In the genomic region with DNA sequence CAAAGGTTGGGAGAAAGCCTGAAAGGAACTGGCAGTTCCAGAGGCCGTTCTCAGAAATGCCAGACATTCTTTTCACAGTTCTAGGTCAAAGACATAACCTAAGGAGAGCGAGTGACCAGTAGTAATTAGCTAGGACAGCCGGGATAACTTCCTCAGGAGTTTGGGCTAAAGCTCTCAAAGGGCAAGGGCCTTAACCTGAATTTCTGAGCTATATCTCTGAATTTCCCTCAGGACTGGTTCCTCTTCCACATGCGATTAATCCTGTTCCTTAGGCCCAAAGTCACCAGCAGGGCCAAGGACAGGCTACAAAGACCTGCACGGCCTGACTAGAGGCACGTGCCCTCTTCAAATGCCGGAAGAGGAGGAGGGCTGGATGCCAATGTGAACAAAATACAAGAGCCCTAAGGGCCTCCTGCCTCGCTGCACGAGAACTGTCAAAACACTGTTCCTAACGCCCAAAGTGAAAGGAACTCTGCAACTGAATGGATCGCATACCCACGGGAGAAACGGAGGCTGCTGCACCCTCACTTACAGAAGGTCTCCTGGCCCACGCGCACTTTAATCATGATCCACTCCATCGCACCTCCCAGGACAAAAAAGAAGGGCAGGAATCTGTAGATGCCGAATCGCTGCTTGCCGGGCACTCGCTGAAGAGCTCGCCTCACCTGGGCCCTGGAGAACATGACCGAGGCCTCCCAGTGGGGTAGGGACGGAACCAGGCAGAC, we compare ENCODE assay signal across 1 mouse cellular context.
TF ChIP-seq lines count a peak whose summit lies in the region.

No protein-coding gene starts in this region.

TF ChIP-seq in MEL, 35 proteins besides CTCF, POLR2A, EP300 and RAD21:
- TF ChIP-seq MAX (IDR thresholded peaks at IDR 0.05; ENCODE audit: low read length) (peak; percentile 90), USF2 (IDR thresholded peaks at IDR 0.05; ENCODE audit: borderline replicate concordance in 1 of 2, insufficient read depth in 1 of 2, low read depth in 1 of 2, low read length in 2 of 2) (0 out of 4 replicates have a peak, but pooled peaks of 1 of the 2 experiments have one; percentile 43), MXI1 (IDR thresholded peaks at IDR 0.05; ENCODE audit: low read depth, low read length) (peak; percentile 97), NRF1 (IDR thresholded peaks at IDR 0.05; ENCODE audit: insufficient read depth, low read depth, low read length, poor library complexity, severe bottlenecking) (no peak), ELF1 (IDR thresholded peaks at IDR 0.05; ENCODE audit: low read depth, low read length) (peak; percentile 77), ZNF384 (IDR thresholded peaks at IDR 0.05; ENCODE audit: low read depth, low read length) (0 out of 2 replicates have a peak, but pooled peaks have one; percentile 14), POLR2AphosphoS2 (IDR thresholded peaks at IDR 0.05; ENCODE audit: low read length) (0 out of 2 replicates have a peak, but pooled peaks have one; percentile 4), GABPA (IDR thresholded peaks at IDR 0.05; ENCODE audit: low read depth, low read length) (no peak), USF1 (IDR thresholded peaks at IDR 0.05; ENCODE audit: low read depth, low read length) (peak; percentile 84), SIN3A (IDR thresholded peaks at IDR 0.05; ENCODE audit: low read length) (peak; percentile 93), BHLHE40 (IDR thresholded peaks at IDR 0.05; ENCODE audit: borderline replicate concordance, low read depth, low read length) (peak; percentile 96), TCF12 (IDR thresholded peaks at IDR 0.05; ENCODE audit: low read depth, low read length) (0 out of 2 replicates have a peak, but pooled peaks have one; percentile 10), RCOR1 (IDR thresholded peaks at IDR 0.05; ENCODE audit: low read depth, low read length) (no peak), MYC (IDR thresholded peaks at IDR 0.05; ENCODE audit: low read depth, low read length) (peak; percentile 94), ETS1 (IDR thresholded peaks at IDR 0.05; ENCODE audit: low read depth, low read length) (0 out of 2 replicates have a peak, but pooled peaks have one; percentile 18)
